Mouse (Mus musculus): ENCODE data around the gene Mpdu1.
"Not testable (repeated sequence)": the region's sequence is repeated elsewhere in the genome, so short reads cannot be mapped to it uniquely, and the experiment has no call there.

The Mpdu1 gene

DNA sequence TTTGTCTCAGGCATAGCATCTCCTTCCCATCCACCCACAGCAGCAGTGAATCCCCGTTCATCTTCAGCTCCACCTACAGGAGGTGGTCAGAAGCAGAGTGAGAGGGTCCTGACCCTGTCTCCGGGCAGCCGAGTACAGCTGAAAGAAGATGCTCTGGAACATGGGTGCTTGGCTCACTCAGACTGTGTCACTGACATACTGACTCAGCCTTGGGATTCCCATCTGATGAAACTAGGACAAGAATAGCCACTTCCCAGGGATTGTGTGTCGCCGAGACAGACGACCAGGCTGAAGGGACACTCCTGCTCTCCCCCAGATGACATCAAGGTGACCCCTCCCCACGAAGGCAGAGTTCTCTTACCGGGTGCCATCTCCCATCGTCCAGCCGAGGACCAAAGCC, 45.7 kb downstream of the Mpdu1 start:
- DNase-seq = no peak

DNA sequence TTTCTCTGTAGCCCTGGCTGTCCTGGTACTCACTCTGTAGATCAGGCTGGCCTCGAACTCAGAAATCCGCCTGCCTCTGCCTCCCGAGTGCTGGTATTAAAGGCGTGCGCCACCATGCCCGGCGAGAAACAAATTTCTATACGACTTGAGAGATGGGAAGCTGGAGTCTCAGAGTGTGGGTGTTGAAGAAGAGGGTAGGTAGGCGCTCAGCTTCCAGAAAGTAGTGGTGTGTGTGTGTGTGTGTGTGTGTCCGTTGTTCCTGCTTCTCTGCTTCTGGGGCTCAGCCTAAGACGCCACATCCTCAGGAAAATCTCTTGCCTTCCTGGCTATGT, 48.2 kb downstream of the Mpdu1 start:
- DNase-seq = not testable (repeated sequence)

DNA sequence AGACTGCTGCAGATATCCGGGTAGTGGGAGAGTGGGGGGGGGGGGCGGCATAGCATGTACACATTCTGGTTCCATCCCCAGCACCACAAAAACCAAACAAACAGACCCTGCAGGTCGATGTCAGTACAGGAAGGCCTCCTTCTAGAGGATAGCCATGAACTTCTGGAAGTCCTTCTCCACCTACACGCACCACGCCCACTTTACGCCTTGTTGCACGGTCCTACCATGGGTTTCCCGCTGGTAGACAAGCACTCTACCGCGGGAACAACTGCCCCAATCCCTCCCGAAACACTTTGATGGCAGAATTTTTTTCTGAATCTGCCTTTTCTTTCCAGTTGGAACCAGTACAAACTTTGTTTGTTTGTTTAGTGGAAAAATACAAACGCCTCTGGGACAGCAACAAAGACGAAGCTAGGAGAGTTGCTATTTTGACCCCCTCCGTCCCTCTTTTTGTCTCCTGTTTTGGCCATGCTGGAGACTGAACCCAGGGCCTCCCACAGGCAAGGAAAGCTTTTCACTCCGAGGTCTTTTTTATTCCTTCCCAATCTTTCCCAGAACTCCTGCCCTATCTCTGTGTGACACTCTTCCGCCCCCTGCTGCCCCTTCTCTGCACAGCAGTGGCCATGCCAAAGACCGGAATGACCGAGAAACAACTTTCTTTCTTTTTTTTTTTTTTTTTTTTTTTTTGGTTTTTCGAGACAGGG, 48.7 kb downstream of the Mpdu1 start:
- peak; percentile 80 for DNase-seq

GRCm38 (mm10) chr11:69610899-69611298, 51.5 kb downstream of the Mpdu1 start:
- DNase-seq = no peak

- DNase-seq = no peak
Measured at GRCm38 (mm10) chr11:69609416-69609815, 53.0 kb downstream of the Mpdu1 start.

DNA sequence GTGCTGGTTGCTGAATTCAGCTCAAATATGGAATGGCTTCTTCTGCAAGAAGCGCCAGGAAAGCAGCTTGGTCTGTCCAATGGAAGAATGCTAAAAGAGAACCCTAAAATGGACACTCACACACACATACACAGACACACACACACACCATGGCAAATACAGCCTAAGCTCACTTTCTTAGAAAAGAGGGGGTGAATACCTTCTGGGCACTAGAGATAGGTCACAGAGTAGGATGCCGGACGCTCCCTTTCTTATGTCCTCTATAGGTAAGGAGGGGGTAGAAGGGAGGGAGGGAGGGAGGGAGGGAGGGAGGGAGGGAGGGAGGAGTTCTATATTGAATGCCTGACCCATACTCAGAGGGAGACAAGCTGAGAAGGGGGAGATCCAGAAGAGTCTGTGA, 53.9 kb downstream of the Mpdu1 start:
- DNase-seq = no peak

DNA sequence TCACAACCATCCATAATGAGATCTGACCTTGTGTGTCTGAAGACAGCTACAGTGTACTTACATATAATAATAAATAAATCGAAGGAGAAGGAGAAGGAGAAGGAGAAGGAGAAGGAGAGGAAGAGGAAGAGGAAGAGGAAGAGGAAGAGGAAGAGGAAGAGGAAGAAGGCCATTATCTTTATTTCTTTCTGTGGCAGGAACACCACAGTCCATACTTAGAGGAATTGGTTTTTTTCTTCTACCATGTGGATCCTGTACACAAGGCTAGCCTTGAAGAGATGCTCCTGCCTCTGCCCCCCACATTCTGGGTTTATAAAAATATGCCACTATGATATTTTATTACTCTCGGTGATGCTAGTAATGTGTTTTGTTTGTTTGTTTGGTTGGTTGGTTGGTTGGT, 55.6 kb downstream of the Mpdu1 start:
- DNase-seq = no peak
